Mouse (Mus musculus): ENCODE data around the gene Ift20. TPM values are rescaled to one million over a fixed set of nuclear protein-coding genes. Genes with fewer than 3 reads are reported as not detected.
"Not testable (repeated sequence)": the region's sequence is repeated elsewhere in the genome, so short reads cannot be mapped to it uniquely, and the experiment has no call there.

Ift20 gene
- total and polyA plus RNA-seq, 2 experiments from 2014 or later: 106 to 124 TPM

DNA sequence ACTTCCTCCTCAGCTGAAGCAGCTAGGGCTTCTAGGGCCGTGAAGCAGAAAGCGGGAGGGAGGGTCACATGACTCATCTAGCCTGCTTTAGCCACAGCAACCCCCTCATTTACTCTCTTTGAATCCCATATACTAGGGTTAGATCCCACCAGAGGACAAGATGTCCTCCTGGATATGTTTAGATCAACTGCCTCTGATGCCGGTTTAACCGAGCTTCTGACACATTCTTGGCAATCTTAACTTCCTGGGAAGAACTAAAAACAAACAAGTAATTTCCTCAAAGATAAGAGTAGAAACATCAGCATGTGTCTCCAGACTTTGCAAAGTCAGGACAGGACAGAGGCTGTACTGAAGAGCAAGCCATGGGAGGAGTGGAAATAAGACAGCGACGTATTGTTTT, 30.6 kb downstream of the Ift20 start:
- no peaks in the 10 kb centered on the region for H3K9me3 ChIP-seq (ENCODE audit: low read length)
- no peak overlapping the region for H3K4me3 ChIP-seq (ENCODE audit: low read depth, low read length)
- H3K27me3 ChIP-seq (ENCODE audit: insufficient read depth, low read length): no peaks in the 10 kb centered on the region
- TF ChIP-seq CTCF (IDR thresholded peaks at IDR 0.05; ENCODE audit: low read depth): no peak
- H3K36me3 ChIP-seq (ENCODE audit: insufficient read depth): peaks cover 6% of the 10 kb centered on the region; the same call in 1 of the 2 replicates
- no peak overlapping the region for H3K9ac ChIP-seq
- 75% methylated on average over 6 of the region's 6 CpGs for WGBS
- H3K4me2 ChIP-seq (ENCODE audit: low read depth): no peak overlapping the region
- ATAC-seq (no peak), DNase-seq (no peak)
- H3K27ac ChIP-seq (ENCODE audit: low read depth, low read length): no peak overlapping the region
- H3K4me1 ChIP-seq (ENCODE audit: insufficient read depth): no peaks in the 10 kb centered on the region

GRCm38 (mm10) chr11:78567614-78568013, 31.5 kb downstream of the Ift20 start:
- no peak for ATAC-seq
- whole genome bisulfite sequencing: 92% methylated on average over 6 of the region's 6 CpGs
- TF ChIP-seq CTCF (IDR thresholded peaks at IDR 0.05; ENCODE audit: low read depth): no peak
- Histone ChIP-seq H3K36me3 (ENCODE audit: insufficient read depth) (peaks cover 13% of the 10 kb centered on the region), H3K4me3 (ENCODE audit: low read depth, low read length) (no peak overlapping the region), H3K27ac (ENCODE audit: low read depth, low read length) (no peak overlapping the region), H3K4me1 (ENCODE audit: insufficient read depth) (no peaks in the 10 kb centered on the region), H3K27me3 (ENCODE audit: insufficient read depth, low read length) (no peaks in the 10 kb centered on the region), H3K9ac (no peak overlapping the region), H3K4me2 (ENCODE audit: low read depth) (no peak overlapping the region), H3K9me3 (ENCODE audit: low read length) (no peaks in the 10 kb centered on the region)
- no peak for DNase-seq

GRCm38 (mm10) chr11:78568827-78569226, 32.7 kb downstream of the Ift20 start:
- no peaks in the 10 kb centered on the region for H3K9me3 ChIP-seq (ENCODE audit: low read length)
- no peaks in the 10 kb centered on the region for H3K4me1 ChIP-seq (ENCODE audit: insufficient read depth)
- no peaks in the 10 kb centered on the region for H3K27me3 ChIP-seq (ENCODE audit: insufficient read depth, low read length)
- no peak overlapping the region for H3K27ac ChIP-seq (ENCODE audit: low read depth, low read length)
- no peak for TF ChIP-seq CTCF (IDR thresholded peaks at IDR 0.05; ENCODE audit: low read depth)
- H3K9ac ChIP-seq: no peak overlapping the region
- DNase-seq (no peak), ATAC-seq (no peak)
- no peak overlapping the region for H3K4me3 ChIP-seq (ENCODE audit: low read depth, low read length)
- whole genome bisulfite sequencing: 86% methylated on average over 10 of the region's 10 CpGs
- no peak overlapping the region for H3K4me2 ChIP-seq (ENCODE audit: low read depth)
- peaks cover 14% of the 10 kb centered on the region for H3K36me3 ChIP-seq (ENCODE audit: insufficient read depth)

- Histone ChIP-seq H3K4me3 (ENCODE audit: low read depth, low read length) (no peak overlapping the region), H3K9me3 (ENCODE audit: low read length) (no peaks in the 10 kb centered on the region), H3K27me3 (ENCODE audit: insufficient read depth, low read length) (no peaks in the 10 kb centered on the region), H3K4me2 (ENCODE audit: low read depth) (no peak overlapping the region), H3K27ac (ENCODE audit: low read depth, low read length) (no peak overlapping the region), H3K9ac (no peak overlapping the region), H3K36me3 (ENCODE audit: insufficient read depth) (peaks cover 18% of the 10 kb centered on the region), H3K4me1 (ENCODE audit: insufficient read depth) (no peaks in the 10 kb centered on the region)
- TF ChIP-seq CTCF (IDR thresholded peaks at IDR 0.05; ENCODE audit: low read depth): no peak
- ATAC-seq (no peak), DNase-seq (no peak)
- WGBS: 84% methylated on average over 3 of the region's 3 CpGs
Measured at GRCm38 (mm10) chr11:78569806-78570205, 33.6 kb downstream of the Ift20 start.

DNA sequence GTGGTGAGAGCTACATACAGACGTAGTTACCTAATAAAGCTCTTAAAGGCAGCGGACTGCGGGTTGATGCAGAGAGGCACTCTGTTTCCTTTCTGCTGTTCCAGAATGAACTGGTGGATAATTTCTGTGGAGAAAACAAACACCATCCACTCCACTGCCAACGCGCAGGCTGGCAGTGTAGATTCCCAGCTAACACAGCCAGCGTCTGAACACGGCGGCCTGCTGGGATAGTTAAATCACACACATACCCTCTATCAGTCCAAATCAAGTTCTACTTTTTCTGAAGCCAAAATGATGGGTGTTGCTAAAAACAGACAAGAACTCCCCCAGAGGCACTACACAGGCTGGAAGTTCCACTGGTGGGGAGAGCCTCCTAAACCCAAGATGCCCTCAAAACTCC, 35.3 kb downstream of the Ift20 start:
- DNase-seq (no peak), ATAC-seq (no peak)
- no peak overlapping the region for H3K9ac ChIP-seq
- 82% methylated on average over 8 of the region's 8 CpGs for WGBS
- H3K4me2 ChIP-seq (ENCODE audit: low read depth): no peak overlapping the region
- no peaks in the 10 kb centered on the region for H3K9me3 ChIP-seq (ENCODE audit: low read length)
- no peak overlapping the region for H3K27ac ChIP-seq (ENCODE audit: low read depth, low read length)
- TF ChIP-seq CTCF (IDR thresholded peaks at IDR 0.05; ENCODE audit: low read depth): no peak
- no peaks in the 10 kb centered on the region for H3K27me3 ChIP-seq (ENCODE audit: insufficient read depth, low read length)
- H3K4me1 ChIP-seq (ENCODE audit: insufficient read depth): no peaks in the 10 kb centered on the region
- H3K36me3 ChIP-seq (ENCODE audit: insufficient read depth): peaks cover 18% of the 10 kb centered on the region
- H3K4me3 ChIP-seq (ENCODE audit: low read depth, low read length): no peak overlapping the region

DNA sequence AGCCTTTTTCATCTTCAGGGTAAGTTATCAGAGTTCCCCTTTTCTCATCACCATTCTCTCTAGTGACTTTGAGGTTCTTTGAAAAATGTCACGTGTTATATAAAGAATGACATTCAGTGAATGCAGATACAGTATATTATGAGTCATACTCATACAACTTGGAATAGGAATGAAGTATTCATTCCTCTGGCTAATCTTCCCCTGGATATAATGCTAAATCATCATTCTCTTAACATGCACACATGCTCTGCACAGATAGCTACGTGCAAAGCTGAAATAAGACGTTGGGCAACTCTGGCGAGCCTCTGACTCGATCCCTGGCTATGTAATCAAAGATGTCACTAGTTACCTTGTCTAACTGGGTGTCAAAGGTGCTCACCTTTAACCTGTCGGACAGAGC, 35.7 kb downstream of the Ift20 start:
- Histone ChIP-seq H3K27me3 (ENCODE audit: insufficient read depth, low read length) (no peaks in the 10 kb centered on the region), H3K4me1 (ENCODE audit: insufficient read depth) (no peaks in the 10 kb centered on the region), H3K27ac (ENCODE audit: low read depth, low read length) (no peak overlapping the region), H3K36me3 (ENCODE audit: insufficient read depth) (peaks cover 23% of the 10 kb centered on the region), H3K9me3 (ENCODE audit: low read length) (no peaks in the 10 kb centered on the region), H3K4me2 (ENCODE audit: low read depth) (no peak overlapping the region), H3K9ac (no peak overlapping the region), H3K4me3 (ENCODE audit: low read depth, low read length) (no peak overlapping the region)
- ATAC-seq (no peak), DNase-seq (no peak)
- WGBS: 86% methylated on average over 6 of the region's 6 CpGs
- no peak for TF ChIP-seq CTCF (IDR thresholded peaks at IDR 0.05; ENCODE audit: low read depth)

GRCm38 (mm10) chr11:78574031-78574430, 37.9 kb downstream of the Ift20 start:
- not testable (repeated sequence) for H3K9me3 ChIP-seq (ENCODE audit: low read length); H3K9ac ChIP-seq; H3K4me1 ChIP-seq (ENCODE audit: insufficient read depth); H3K27ac ChIP-seq (ENCODE audit: low read depth, low read length); H3K4me3 ChIP-seq (ENCODE audit: low read depth, low read length); DNase-seq; H3K27me3 ChIP-seq (ENCODE audit: insufficient read depth, low read length); ATAC-seq; H3K4me2 ChIP-seq (ENCODE audit: low read depth)
- WGBS: 99% methylated on average over 3 of the region's 4 CpGs
- H3K36me3 ChIP-seq (ENCODE audit: insufficient read depth): peaks cover 32% of the 10 kb centered on the region

DNA sequence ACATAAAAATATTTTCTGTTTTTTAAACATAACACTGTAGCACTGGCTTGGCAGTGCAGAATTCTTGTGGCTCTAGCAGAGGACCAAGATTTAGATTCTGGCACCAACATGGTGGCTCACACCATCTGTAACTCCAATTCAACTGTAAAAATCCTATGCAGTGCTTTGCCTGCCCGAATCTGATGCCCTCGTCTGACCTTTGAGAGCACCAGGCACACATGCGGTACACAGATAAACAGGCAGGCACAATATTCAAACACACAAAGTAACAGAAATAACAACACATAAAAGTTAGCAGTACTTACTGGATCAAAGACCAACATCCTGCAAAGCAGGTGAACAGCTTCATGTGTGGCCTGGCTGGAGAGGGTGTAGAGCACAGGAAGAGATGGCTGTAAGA, 38.4 kb downstream of the Ift20 start:
- Histone ChIP-seq H3K27me3 (ENCODE audit: insufficient read depth, low read length) (no peaks in the 10 kb centered on the region), H3K9me3 (ENCODE audit: low read length) (no peaks in the 10 kb centered on the region), H3K27ac (ENCODE audit: low read depth, low read length) (no peak overlapping the region), H3K36me3 (ENCODE audit: insufficient read depth) (peaks cover 32% of the 10 kb centered on the region), H3K9ac (no peak overlapping the region), H3K4me2 (ENCODE audit: low read depth) (no peak overlapping the region), H3K4me3 (ENCODE audit: low read depth, low read length) (no peak overlapping the region), H3K4me1 (ENCODE audit: insufficient read depth) (no peaks in the 10 kb centered on the region)
- DNase-seq: no peak
- WGBS: 90% methylated on average over 3 of the region's 3 CpGs
- ATAC-seq: no peak
- TF ChIP-seq CTCF (IDR thresholded peaks at IDR 0.05; ENCODE audit: low read depth): no peak
